Mouse (Mus musculus): ENCODE data around the gene Cd207.

DNA sequence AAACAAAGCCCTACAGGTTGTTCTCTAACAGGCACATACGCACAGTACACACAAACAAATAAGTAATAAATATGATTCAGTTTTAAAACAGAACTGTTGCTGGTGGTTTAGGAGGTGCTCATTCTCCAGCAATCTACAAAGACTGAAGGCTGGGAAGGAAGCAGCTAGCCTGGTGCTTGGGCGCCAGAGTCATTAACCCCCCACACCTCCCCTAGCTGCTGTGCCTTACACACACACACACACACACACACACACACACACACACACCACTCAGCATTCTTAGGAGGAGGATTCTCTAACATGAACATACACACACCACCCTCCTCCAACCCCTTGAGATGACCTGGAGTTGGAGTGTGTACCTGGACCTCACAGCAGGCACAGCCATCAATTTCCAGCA lies 13.3 kb upstream of the Cd207 start:
- TF ChIP-seq CTCF (IDR thresholded peaks at IDR 0.05; ENCODE audit: low read depth) (no peak), EP300 (optimal IDR thresholded peaks at IDR 0.05) (no peak)
